22 mouse cellular contexts compared by ENCODE assay signal in the genomic region with DNA sequence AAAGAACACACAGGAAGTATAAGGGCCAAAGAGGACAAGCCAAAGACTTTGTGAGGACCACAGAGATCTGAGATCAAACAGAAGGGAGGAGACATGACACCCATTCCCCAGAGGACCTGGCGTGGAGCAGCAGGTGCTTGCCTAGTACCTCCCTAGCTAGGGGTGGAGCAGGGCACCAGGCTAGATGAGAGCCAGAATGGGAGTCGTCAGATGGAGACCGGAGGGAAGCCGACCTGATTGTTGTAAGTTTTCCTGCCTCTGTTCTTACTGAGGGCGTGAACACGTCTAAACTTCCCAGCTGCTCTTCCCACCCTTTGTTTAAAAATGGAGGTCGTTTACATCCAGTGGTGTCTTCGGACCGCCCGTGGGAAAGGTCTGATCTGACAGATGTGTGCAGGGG. TPM values are rescaled to one million over a fixed set of nuclear protein-coding genes. Genes with fewer than 3 reads are reported as not detected.
DNase-seq lines count a peak whose midpoint lies in the region; ATAC-seq and TF ChIP-seq lines count a peak whose summit lies in the region.
"Had no signal": no experiment of that assay in that cellular context is flagged by ENCODE, and none has a peak within 500 bp of the region (broad histone marks: within the 10 kb centered on the region; RNA-seq: fewer than 3 reads in every experiment).

No protein-coding gene starts in this region.

- 0 out of 2 replicates have a peak, but pooled peaks have one; percentile 15 for ATAC-seq in liver, postnatal 0 days
- ATAC-seq in liver, embryonic 11.5 days (replicated peaks; ENCODE audit: low FRiP score), result no peak
- no peak for ATAC-seq in hindbrain, embryonic 11.5 days (ENCODE audit: low FRiP score)
- ATAC-seq: intestine, embryonic 16.5 days; midbrain, embryonic 13.5 days had no signal

- TF ChIP-seq EP300 in liver, postnatal 0 days (IDR thresholded peaks at IDR 0.05; ENCODE audit: low read depth), result no peak

- WGBS in liver, postnatal 0 days (ENCODE audit: insufficient replicate concordance), result 38% methylated on average over 10 of the region's 10 CpGs
- WGBS in liver, embryonic 11.5 days, result 39% methylated on average over 10 of the region's 10 CpGs
- 23% methylated on average over 10 of the region's 10 CpGs for WGBS in small intestine, adult 2 months
- 53% methylated on average over 10 of the region's 10 CpGs for WGBS in hindbrain, embryonic 11.5 days

- H3K27ac ChIP-seq in liver, postnatal 0 days (ENCODE audit: low read depth), result no peak overlapping the region
- H3K27ac ChIP-seq in liver, embryonic 11.5 days (ENCODE audit: low read depth, low read length), result no peak overlapping the region
- H3K27ac ChIP-seq in small intestine, adult 2 months (ENCODE audit: insufficient read depth, low read depth, low read length), result 0 out of 2 replicates have a peak overlapping the region, but pooled peaks have one; percentile 1
- H3K27ac ChIP-seq in hindbrain, embryonic 11.5 days (ENCODE audit: low read depth, low read length), result no peak overlapping the region
- H3K27ac ChIP-seq: forebrain, embryonic 12.5 days; limb, embryonic 12.5 days; liver, embryonic 13.5 days; midbrain, embryonic 13.5 days; neural tube, embryonic 15.5 days had no signal

- no peaks in the 10 kb centered on the region for H3K9me3 ChIP-seq in liver, postnatal 0 days (ENCODE audit: low read length)
- no peaks in the 10 kb centered on the region for H3K9me3 ChIP-seq in liver, embryonic 11.5 days (ENCODE audit: control insufficient read depth, low read length)
- no peaks in the 10 kb centered on the region for H3K9me3 ChIP-seq in hindbrain, embryonic 11.5 days (ENCODE audit: control insufficient read depth, low read length)
- H3K9me3 ChIP-seq: forebrain, embryonic 12.5 days; hindbrain, embryonic 10.5 days; limb, embryonic 12.5 days; liver, embryonic 13.5 days; midbrain, embryonic 13.5 days; neural tube, embryonic 15.5 days had no signal

- H3K4me2 ChIP-seq in liver, postnatal 0 days (ENCODE audit: low read depth, low read length), result peak overlapping the region; percentile 9; the same call in 1 of the 2 replicates
- H3K4me2 ChIP-seq in liver, embryonic 11.5 days, result no peak overlapping the region
- H3K4me2 ChIP-seq in hindbrain, embryonic 11.5 days (replicated peaks; ENCODE audit: low read depth, low read length), result no peak overlapping the region
- H3K4me2 ChIP-seq: forebrain, embryonic 12.5 days; limb, embryonic 12.5 days; liver, embryonic 13.5 days; midbrain, embryonic 13.5 days; neural tube, embryonic 15.5 days had no signal

- TF ChIP-seq CTCF in liver, postnatal 0 days (IDR thresholded peaks at IDR 0.05; ENCODE audit: low read depth), result no peak
- no peak for TF ChIP-seq CTCF in small intestine, adult 2 months (IDR thresholded peaks at IDR 0.05; ENCODE audit: extremely low read depth, insufficient read length, insufficient replicate concordance, low read depth, low read length)

- H3K4me1 ChIP-seq in liver, postnatal 0 days (ENCODE audit: insufficient read depth), result no peaks in the 10 kb centered on the region
- no peaks in the 10 kb centered on the region for H3K4me1 ChIP-seq in liver, embryonic 11.5 days (replicated peaks; ENCODE audit: control insufficient read depth, insufficient read depth, low read length)
- H3K4me1 ChIP-seq in small intestine, adult 2 months (ENCODE audit: control insufficient read depth, insufficient read depth, insufficient read length, low read length), result peaks cover 9% of the 10 kb centered on the region
- H3K4me1 ChIP-seq in hindbrain, embryonic 11.5 days (replicated peaks; ENCODE audit: control insufficient read depth, insufficient read depth, low read length), result 0 out of 2 replicates have a peak, but pooled peaks cover 3% of the 10 kb centered on the region

- H3K4me3 ChIP-seq in liver, postnatal 0 days (ENCODE audit: low read depth, low read length), result no peak overlapping the region
- H3K4me3 ChIP-seq in liver, embryonic 11.5 days (ENCODE audit: low read depth, low read length), result no peak overlapping the region
- H3K4me3 ChIP-seq in small intestine, adult 2 months (ENCODE audit: low read depth, low read length), result peak overlapping the region; percentile 33
- H3K4me3 ChIP-seq in hindbrain, embryonic 11.5 days (ENCODE audit: low read depth, low read length), result no peak overlapping the region
- H3K4me3 ChIP-seq: forebrain, embryonic 12.5 days; hindbrain, embryonic 10.5 days; limb, embryonic 12.5 days; liver, embryonic 13.5 days; midbrain, embryonic 13.5 days; neural tube, embryonic 15.5 days had no signal

- peaks cover 9% of the 10 kb centered on the region; the same call in 1 of the 2 replicates for H3K27me3 ChIP-seq in liver, postnatal 0 days (ENCODE audit: insufficient read depth, low read length)
- peaks cover 11% of the 10 kb centered on the region for H3K27me3 ChIP-seq in liver, embryonic 11.5 days (replicated peaks; ENCODE audit: control insufficient read depth, insufficient read depth, low read length)
- H3K27me3 ChIP-seq in small intestine, adult 2 months (ENCODE audit: control insufficient read depth, insufficient read depth, low read length), result no peaks in the 10 kb centered on the region
- H3K27me3 ChIP-seq in hindbrain, embryonic 11.5 days (ENCODE audit: control insufficient read depth, insufficient read depth, low read length), result peaks cover 5% of the 10 kb centered on the region; the same call in 1 of the 2 replicates
- H3K27me3 ChIP-seq: Patski had no signal

- H3K9ac ChIP-seq in liver, postnatal 0 days (replicated peaks), result no peak overlapping the region
- H3K9ac ChIP-seq in liver, embryonic 11.5 days (ENCODE audit: low read depth, low read length), result no peak overlapping the region
- no peak overlapping the region for H3K9ac ChIP-seq in hindbrain, embryonic 11.5 days (ENCODE audit: low read depth, low read length)
- H3K9ac ChIP-seq: forebrain, embryonic 12.5 days; limb, embryonic 12.5 days; liver, embryonic 13.5 days; midbrain, embryonic 13.5 days; neural tube, embryonic 15.5 days had no signal

- TF ChIP-seq POLR2A in small intestine, adult 2 months (IDR thresholded peaks at IDR 0.05; ENCODE audit: low read depth, low read length), result no peak

- DNase-seq in liver, postnatal 0 days, result no peak
- no peak for DNase-seq in liver, embryonic 11.5 days (ENCODE audit: low spot score)
- DNase-seq in CD4-positive, CD25-positive, alpha-beta regulatory T cell, adult 2 months (ENCODE audit: low read depth, low spot score), result peak; percentile 68
- DNase-seq in ZHBTc4 (ENCODE audit: low read depth, low spot score), result peak; percentile 75
- DNase-seq in kidney, adult 11 months, result no peak
- no peak for DNase-seq in testis, postnatal 10 days (ENCODE audit: low spot score)
- DNase-seq in hindbrain, embryonic 11.5 days (ENCODE audit: low spot score), result no peak
- DNase-seq: cerebellum, adult 9-10 months; heart, adult 11 months; liver, embryonic 13.5 days; lung, postnatal 14 days; spleen, adult 18-20 months had no signal

- no peaks in the 10 kb centered on the region for H3K36me3 ChIP-seq in liver, postnatal 0 days (replicated peaks; ENCODE audit: insufficient read depth, low read length)
- H3K36me3 ChIP-seq in liver, embryonic 11.5 days (ENCODE audit: control insufficient read depth, insufficient read depth, low read length), result no peaks in the 10 kb centered on the region
- no peaks in the 10 kb centered on the region for H3K36me3 ChIP-seq in small intestine, adult 2 months (ENCODE audit: control insufficient read depth, insufficient read depth, low read length)
- no peaks in the 10 kb centered on the region for H3K36me3 ChIP-seq in hindbrain, embryonic 11.5 days (ENCODE audit: control insufficient read depth, insufficient read depth, low read length)
- H3K36me3 ChIP-seq: forebrain, embryonic 12.5 days; hindbrain, embryonic 10.5 days; limb, embryonic 12.5 days; liver, embryonic 13.5 days; midbrain, embryonic 13.5 days; neural tube, embryonic 15.5 days had no signal

RNA-seq across cellular contexts. Expression of a gene that starts 5.7 kb away (rescaled TPM):
- 0.31 and 0.67 TPM in 2 replicates for polyA plus RNA-seq in liver, postnatal 0 days (2015; fragmentation: Nextera tagmentation; extraction: Ambion mirVana)
- polyA plus RNA-seq in liver, embryonic 11.5 days (2014; fragmentation: Nextera tagmentation; extraction: Ambion mirVana), result 0.16 and 0.19 TPM in 2 replicates
- polyA plus RNA-seq in small intestine, adult 2 months (2012; rRNA removed), result 7.1 and 13.1 TPM in 2 replicates
- 0.15 and 0.39 TPM in 2 replicates for polyA plus RNA-seq in hindbrain, embryonic 11.5 days (2014; fragmentation: Nextera tagmentation; extraction: Ambion mirVana)
- polyA plus RNA-seq: liver, embryonic 13.5 days had no signal

RNA-seq across cellular contexts. Expression of a gene that starts 53.1 kb away (rescaled TPM):
- polyA plus RNA-seq in liver, postnatal 0 days (2015; fragmentation: Nextera tagmentation; extraction: Ambion mirVana), result 19.3 and 21.3 TPM in 2 replicates
- 74.1 and 81.0 TPM in 2 replicates for polyA plus RNA-seq in liver, embryonic 11.5 days (2014; fragmentation: Nextera tagmentation; extraction: Ambion mirVana)
- polyA plus RNA-seq in small intestine, adult 2 months (2012; rRNA removed), result 61.6 and 81.6 TPM in 2 replicates
- polyA plus RNA-seq in hindbrain, embryonic 11.5 days (2014; fragmentation: Nextera tagmentation; extraction: Ambion mirVana), result 84.9 and 97.5 TPM in 2 replicates

RNA-seq across cellular contexts. Expression of a gene that starts 57.4 kb away (rescaled TPM):
- not detected in 2 replicates for polyA plus RNA-seq in liver, postnatal 0 days (2015; fragmentation: Nextera tagmentation; extraction: Ambion mirVana)
- polyA plus RNA-seq in liver, embryonic 11.5 days (2014; fragmentation: Nextera tagmentation; extraction: Ambion mirVana), result not detected in 2 replicates
- polyA plus RNA-seq in small intestine, adult 2 months (2012; rRNA removed), result not detected in 2 replicates
- 0.19 and 0.22 TPM in 2 replicates for polyA plus RNA-seq in hindbrain, embryonic 11.5 days (2014; fragmentation: Nextera tagmentation; extraction: Ambion mirVana)
- polyA plus RNA-seq: kidney, embryonic 16.5 days; large intestine, adult 2 months; liver, embryonic 13.5 days had no signal

Comparison
In these comparisons a context has a peak if more than half of its experiments do, and no peak if none do; other contexts are left out.
1. DNase-seq: peak in CD4-positive, CD25-positive, alpha-beta regulatory T cell, adult 2 months (single experiment) and ZHBTc4 (single experiment); none in liver, postnatal 0 days (single experiment), liver, embryonic 11.5 days (single experiment), kidney, adult 11 months (single experiment), testis, postnatal 10 days (single experiment) and hindbrain, embryonic 11.5 days (single experiment).